Mouse (Mus musculus): ENCODE measurements at regions not wholly inside any gene's neighbourhood (a gene's known extent, or its start where the extent isn't known, plus 50 kb on each side); places are given as distances from the start of the nearest gene placed in this dataset.

DNA sequence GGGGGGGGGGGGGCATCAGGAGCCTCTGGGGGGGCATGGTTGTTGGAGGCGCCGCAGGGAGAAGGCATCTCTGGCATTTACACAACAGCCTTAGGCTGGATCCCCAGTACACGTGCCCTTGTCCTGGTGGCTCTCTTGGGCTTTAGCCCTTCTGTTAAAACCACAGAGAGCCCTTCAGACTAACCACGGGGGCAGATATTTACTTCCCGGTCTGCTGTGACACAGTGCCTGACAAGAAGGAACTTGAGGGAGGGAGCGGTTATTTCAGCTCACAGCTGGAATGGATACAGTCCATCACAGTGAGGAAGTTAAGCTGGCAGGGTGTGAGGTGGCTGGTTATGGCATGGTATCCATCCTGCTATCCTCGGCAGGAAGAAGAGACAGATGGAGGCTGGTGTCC, 71.0 kb upstream of the Gm11733 start:
- no peak for ATAC-seq
- H3K4me3 ChIP-seq: no peak overlapping the region
- H3K9me3 ChIP-seq (replicated peaks): no peaks in the 10 kb centered on the region
- H3K9ac ChIP-seq: no peak overlapping the region
- peaks cover 95% of the 10 kb centered on the region for H3K27me3 ChIP-seq (replicated peaks)
- no peaks in the 10 kb centered on the region for H3K36me3 ChIP-seq
- no peak overlapping the region for H3K27ac ChIP-seq
- peaks cover 22% of the 10 kb centered on the region for H3K4me1 ChIP-seq
- no peak overlapping the region for H3K4me2 ChIP-seq
- WGBS (ENCODE audit: insufficient replicate concordance): 14% methylated on average over 7 of the region's 7 CpGs

- no peaks in the 10 kb centered on the region for H3K9me3 ChIP-seq (replicated peaks)
- whole genome bisulfite sequencing (ENCODE audit: insufficient replicate concordance): 11% methylated on average over 11 of the region's 11 CpGs
- H3K27me3 ChIP-seq (replicated peaks): peaks cover 94% of the 10 kb centered on the region
- H3K4me1 ChIP-seq: peaks cover 23% of the 10 kb centered on the region
- H3K36me3 ChIP-seq: no peaks in the 10 kb centered on the region
- H3K4me3 ChIP-seq: no peak overlapping the region
- H3K9ac ChIP-seq: no peak overlapping the region
- no peak for ATAC-seq
- no peak overlapping the region for H3K4me2 ChIP-seq
- no peak overlapping the region for H3K27ac ChIP-seq
Observed at GRCm38 (mm10) chr11:117413942-117414705, 70.0 kb upstream of the Gm11733 start.

- no peaks in the 10 kb centered on the region for H3K9me3 ChIP-seq (replicated peaks)
- no peak overlapping the region for H3K27ac ChIP-seq
- H3K4me1 ChIP-seq: peaks cover 23% of the 10 kb centered on the region
- peak overlapping the region; percentile 22 for H3K4me3 ChIP-seq
- 2% methylated on average over 21 of the region's 21 CpGs for WGBS (ENCODE audit: insufficient replicate concordance)
- peak overlapping the region; percentile 49 for H3K4me2 ChIP-seq
- no peak overlapping the region for H3K9ac ChIP-seq
- H3K27me3 ChIP-seq (replicated peaks): peaks cover 94% of the 10 kb centered on the region
- no peak for ATAC-seq
- H3K36me3 ChIP-seq: no peaks in the 10 kb centered on the region
Observed at GRCm38 (mm10) chr11:117414871-117415323, 69.3 kb upstream of the Gm11733 start.

GRCm38 (mm10) chr11:117415466-117415865, 68.7 kb upstream of the Gm11733 start:
- Histone ChIP-seq H3K27ac (no peak overlapping the region), H3K36me3 (no peaks in the 10 kb centered on the region), H3K4me1 (peaks cover 23% of the 10 kb centered on the region), H3K9me3 (replicated peaks) (no peaks in the 10 kb centered on the region), H3K4me3 (no peak overlapping the region; the same call in 1 of the 2 replicates), H3K27me3 (replicated peaks) (peaks cover 94% of the 10 kb centered on the region), H3K9ac (no peak overlapping the region), H3K4me2 (0 out of 2 replicates have a peak overlapping the region, but pooled peaks have one; percentile 13)
- 6% methylated on average over 14 of the region's 14 CpGs for WGBS (ENCODE audit: insufficient replicate concordance)
- no peak for ATAC-seq

- ATAC-seq: 0 out of 2 replicates have a peak, but pooled peaks have one; percentile 51
- Histone ChIP-seq H3K9ac (no peak overlapping the region), H3K36me3 (no peaks in the 10 kb centered on the region), H3K4me1 (peaks cover 23% of the 10 kb centered on the region), H3K4me2 (0 out of 2 replicates have a peak overlapping the region, but pooled peaks have one; percentile 13), H3K9me3 (replicated peaks) (no peaks in the 10 kb centered on the region), H3K4me3 (no peak overlapping the region), H3K27ac (no peak overlapping the region), H3K27me3 (replicated peaks) (peaks cover 89% of the 10 kb centered on the region)
- WGBS (ENCODE audit: insufficient replicate concordance): 7% methylated on average over 13 of the region's 13 CpGs
Observed at GRCm38 (mm10) chr11:117415955-117416354, 68.2 kb upstream of the Gm11733 start.

GRCm38 (mm10) chr11:117416984-117417670, 67.0 kb upstream of the Gm11733 start:
- no peaks in the 10 kb centered on the region for H3K9me3 ChIP-seq (replicated peaks)
- no peak overlapping the region for H3K9ac ChIP-seq
- no peak overlapping the region for H3K4me2 ChIP-seq
- 36% methylated on average over 8 of the region's 8 CpGs for WGBS (ENCODE audit: insufficient replicate concordance)
- H3K27ac ChIP-seq: no peak overlapping the region
- ATAC-seq: no peak
- peaks cover 23% of the 10 kb centered on the region for H3K4me1 ChIP-seq
- no peaks in the 10 kb centered on the region for H3K36me3 ChIP-seq
- peaks cover 90% of the 10 kb centered on the region for H3K27me3 ChIP-seq (replicated peaks)
- H3K4me3 ChIP-seq: no peak overlapping the region

- Histone ChIP-seq H3K4me2 (no peak overlapping the region), H3K4me3 (no peak overlapping the region), H3K9ac (no peak overlapping the region), H3K36me3 (no peaks in the 10 kb centered on the region), H3K4me1 (peaks cover 23% of the 10 kb centered on the region), H3K9me3 (replicated peaks) (no peaks in the 10 kb centered on the region), H3K27me3 (replicated peaks) (peaks cover 86% of the 10 kb centered on the region), H3K27ac (no peak overlapping the region)
- 57% methylated on average over 9 of the region's 9 CpGs for WGBS (ENCODE audit: insufficient replicate concordance)
- ATAC-seq: no peak
Observed at GRCm38 (mm10) chr11:117417959-117418574, 66.1 kb upstream of the Gm11733 start.

GRCm38 (mm10) chr11:117418939-117419338, 65.2 kb upstream of the Gm11733 start:
- H3K4me2 ChIP-seq: no peak overlapping the region
- no peaks in the 10 kb centered on the region for H3K9me3 ChIP-seq (replicated peaks)
- 59% methylated on average over 3 of the region's 3 CpGs for WGBS (ENCODE audit: insufficient replicate concordance)
- peaks cover 80% of the 10 kb centered on the region for H3K27me3 ChIP-seq (replicated peaks)
- H3K4me1 ChIP-seq: peaks cover 23% of the 10 kb centered on the region
- no peak overlapping the region for H3K4me3 ChIP-seq
- H3K27ac ChIP-seq: no peak overlapping the region
- no peaks in the 10 kb centered on the region for H3K36me3 ChIP-seq
- H3K9ac ChIP-seq: no peak overlapping the region
- ATAC-seq: no peak

DNA sequence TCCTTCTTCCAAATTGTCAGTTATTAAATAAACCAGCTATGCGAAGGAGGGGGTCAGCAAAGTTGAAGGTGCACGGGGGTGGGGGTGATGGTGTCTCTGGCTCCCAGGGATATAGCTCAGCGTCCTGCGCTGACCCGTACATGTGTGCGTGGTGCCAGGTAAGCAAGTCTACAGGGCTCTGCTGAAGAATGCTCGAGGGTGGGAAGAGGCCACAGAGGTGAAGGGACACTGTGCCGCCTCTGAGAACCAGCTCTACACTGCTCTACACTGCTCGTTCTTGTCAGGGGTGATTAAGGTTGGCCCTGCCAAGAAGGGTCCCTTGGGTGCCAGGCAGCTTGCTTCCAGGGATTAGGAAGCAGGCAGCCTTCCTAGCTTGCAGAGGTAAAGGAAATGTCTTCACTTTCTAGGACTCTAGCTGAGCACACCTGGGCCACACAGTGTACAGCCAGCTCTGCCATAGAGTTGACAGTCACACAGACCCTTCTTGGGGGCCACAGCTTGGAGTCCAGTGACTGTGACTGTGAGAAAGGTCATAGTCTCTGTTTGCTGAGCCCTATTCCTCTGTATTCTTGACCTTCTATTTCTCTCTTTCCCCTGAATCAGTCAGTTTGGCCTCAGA, 64.7 kb upstream of the Gm11733 start:
- ATAC-seq: no peak
- peaks cover 78% of the 10 kb centered on the region for H3K27me3 ChIP-seq (replicated peaks)
- peaks cover 23% of the 10 kb centered on the region for H3K4me1 ChIP-seq
- no peak overlapping the region for H3K27ac ChIP-seq
- no peaks in the 10 kb centered on the region for H3K9me3 ChIP-seq (replicated peaks)
- no peak overlapping the region for H3K9ac ChIP-seq
- WGBS (ENCODE audit: insufficient replicate concordance): 60% methylated on average over 9 of the region's 9 CpGs
- no peak overlapping the region for H3K4me3 ChIP-seq
- no peaks in the 10 kb centered on the region for H3K36me3 ChIP-seq
- H3K4me2 ChIP-seq: no peak overlapping the region

GRCm38 (mm10) chr11:117422713-117423112, 61.5 kb upstream of the Gm11733 start:
- 0 out of 2 replicates have a peak, but pooled peaks cover 6% of the 10 kb centered on the region for H3K4me1 ChIP-seq
- H3K9me3 ChIP-seq (replicated peaks): no peaks in the 10 kb centered on the region
- peaks cover 59% of the 10 kb centered on the region for H3K27me3 ChIP-seq (replicated peaks)
- no peaks in the 10 kb centered on the region for H3K36me3 ChIP-seq
- ATAC-seq: no peak
- H3K27ac ChIP-seq: no peak overlapping the region
- H3K4me3 ChIP-seq: no peak overlapping the region
- 65% methylated on average over 6 of the region's 6 CpGs for WGBS (ENCODE audit: insufficient replicate concordance)
- H3K4me2 ChIP-seq: no peak overlapping the region
- no peak overlapping the region for H3K9ac ChIP-seq

GRCm38 (mm10) chr11:117423422-117423821, 60.7 kb upstream of the Gm11733 start:
- Histone ChIP-seq H3K4me2 (no peak overlapping the region), H3K36me3 (no peaks in the 10 kb centered on the region), H3K27me3 (replicated peaks) (peaks cover 59% of the 10 kb centered on the region), H3K4me3 (no peak overlapping the region), H3K27ac (no peak overlapping the region), H3K4me1 (0 out of 2 replicates have a peak, but pooled peaks cover 5% of the 10 kb centered on the region), H3K9ac (no peak overlapping the region), H3K9me3 (replicated peaks) (no peaks in the 10 kb centered on the region)
- WGBS (ENCODE audit: insufficient replicate concordance): 76% methylated on average over 2 of the region's 2 CpGs
- no peak for ATAC-seq
